In the genomic region with DNA sequence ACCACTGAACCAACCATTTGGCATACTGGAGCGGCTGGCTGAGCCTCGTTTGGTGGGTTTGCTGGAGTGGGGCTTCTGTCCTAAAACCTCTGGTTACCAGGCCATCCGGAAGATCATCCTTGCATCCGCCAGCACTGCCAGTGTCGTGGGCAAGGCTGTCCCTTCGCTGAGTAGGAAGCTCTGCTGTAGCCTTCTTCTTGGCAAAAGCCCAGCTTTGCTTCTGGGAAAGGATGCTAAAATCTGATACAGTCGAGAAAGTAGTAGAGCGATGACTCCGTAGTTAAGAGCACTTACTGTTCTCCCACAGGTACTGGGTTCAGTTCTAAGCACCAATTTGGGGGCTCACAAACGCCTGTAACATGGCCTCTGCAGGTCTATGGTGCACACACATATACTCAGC, we compare ENCODE assay signal across 10 mouse cellular contexts. TPM values are rescaled to one million over a fixed set of nuclear protein-coding genes. Genes with fewer than 3 reads are reported as not detected.
A peak's percentile ranks its signal among the peaks of the same experiment; 100 is the strongest.
DNase-seq lines count a peak whose midpoint lies in the region; ATAC-seq and TF ChIP-seq lines count a peak whose summit lies in the region.
"Had no signal": no experiment of that assay in that cellular context is flagged by ENCODE, and none has a peak within 500 bp of the region (broad histone marks: within the 10 kb centered on the region; RNA-seq: fewer than 3 reads in every experiment).

No protein-coding gene starts in this region.

- no peak overlapping the region for H3K9ac ChIP-seq in forebrain, postnatal 0 days
- H3K9ac ChIP-seq in forebrain, embryonic 16.5 days (replicated peaks; ENCODE audit: low read depth, low read length): no peak overlapping the region
- no peak overlapping the region for H3K9ac ChIP-seq in intestine, embryonic 16.5 days (ENCODE audit: low read depth, low read length)
- H3K9ac ChIP-seq in midbrain, embryonic 14.5 days (replicated peaks; ENCODE audit: low read length): no peak overlapping the region

- no peak for TF ChIP-seq CTCF in forebrain, postnatal 0 days (IDR thresholded peaks at IDR 0.05; ENCODE audit: low read depth)

- WGBS in forebrain, postnatal 0 days: 68% methylated on average over 10 of the region's 10 CpGs
- WGBS in forebrain, embryonic 16.5 days: 74% methylated on average over 10 of the region's 10 CpGs
- 53% methylated on average over 10 of the region's 10 CpGs for WGBS in intestine, embryonic 16.5 days
- WGBS in midbrain, embryonic 14.5 days: 82% methylated on average over 10 of the region's 10 CpGs

- H3K36me3 ChIP-seq in forebrain, postnatal 0 days (ENCODE audit: insufficient read depth): no peaks in the 10 kb centered on the region
- no peaks in the 10 kb centered on the region for H3K36me3 ChIP-seq in forebrain, embryonic 16.5 days (ENCODE audit: control insufficient read depth, insufficient read depth)
- H3K36me3 ChIP-seq in intestine, embryonic 16.5 days (ENCODE audit: control insufficient read depth, insufficient read depth, low read length): no peaks in the 10 kb centered on the region
- H3K36me3 ChIP-seq in myocyte (ENCODE audit: control insufficient read depth, insufficient read depth): no peaks in the 10 kb centered on the region
- no peaks in the 10 kb centered on the region for H3K36me3 ChIP-seq in midbrain, embryonic 14.5 days (ENCODE audit: control insufficient read depth, insufficient read depth, low read length)

- peak; percentile 35 for DNase-seq in forebrain, postnatal 0 days
- DNase-seq in left cerebral cortex, adult 18-20 months (ENCODE audit: low spot score in 2 of 2): peak; percentile 44 to 52
- DNase-seq in left cerebral cortex, adult 11 months (ENCODE audit: low spot score): no peak
- DNase-seq in adrenal gland, adult (ENCODE audit: inconsistent age in 2 of 2, low spot score in 1 of 2): no peak
- no peak for DNase-seq in midbrain, embryonic 14.5 days
- DNase-seq: liver had no signal

- no peaks in the 10 kb centered on the region for H3K9me3 ChIP-seq in forebrain, postnatal 0 days (ENCODE audit: low read length)
- no peaks in the 10 kb centered on the region for H3K9me3 ChIP-seq in forebrain, embryonic 16.5 days (ENCODE audit: control insufficient read depth, low read length)
- no peaks in the 10 kb centered on the region for H3K9me3 ChIP-seq in intestine, embryonic 16.5 days (ENCODE audit: control insufficient read depth, low read length)
- no peaks in the 10 kb centered on the region for H3K9me3 ChIP-seq in midbrain, embryonic 14.5 days (ENCODE audit: control insufficient read depth, low read length)

- H3ac ChIP-seq in myocyte (ENCODE audit: control insufficient read depth, insufficient read length): no peak overlapping the region

- no peak overlapping the region for H3K4me3 ChIP-seq in forebrain, postnatal 0 days (ENCODE audit: low read depth, low read length)
- H3K4me3 ChIP-seq in forebrain, embryonic 16.5 days (replicated peaks; ENCODE audit: low read length): no peak overlapping the region
- no peak overlapping the region for H3K4me3 ChIP-seq in intestine, embryonic 16.5 days (ENCODE audit: low read length)
- H3K4me3 ChIP-seq in myocyte: no peak overlapping the region
- H3K4me3 ChIP-seq in midbrain, embryonic 14.5 days (replicated peaks; ENCODE audit: low read depth, low read length): no peak overlapping the region

- no peaks in the 10 kb centered on the region for H3K79me2 ChIP-seq in myocyte (ENCODE audit: control insufficient read depth, insufficient read depth)

- no peaks in the 10 kb centered on the region for H3K27me3 ChIP-seq in forebrain, postnatal 0 days (ENCODE audit: insufficient read depth, low read length)
- no peaks in the 10 kb centered on the region for H3K27me3 ChIP-seq in forebrain, embryonic 16.5 days (replicated peaks; ENCODE audit: control insufficient read depth, insufficient read depth, low read length)
- no peaks in the 10 kb centered on the region for H3K27me3 ChIP-seq in intestine, embryonic 16.5 days (replicated peaks; ENCODE audit: control insufficient read depth, insufficient read depth, low read length)
- no peaks in the 10 kb centered on the region for H3K27me3 ChIP-seq in myocyte (ENCODE audit: control insufficient read depth, insufficient read depth, insufficient read length)
- H3K27me3 ChIP-seq in midbrain, embryonic 14.5 days (ENCODE audit: control insufficient read depth, insufficient read depth, low read length): no peaks in the 10 kb centered on the region
- H3K27me3 ChIP-seq: Patski had no signal

- no peak for TF ChIP-seq POLR2A in myocyte (IDR thresholded peaks at IDR 0.05; ENCODE audit: insufficient read length, low read depth)

- ATAC-seq in forebrain, postnatal 0 days: no peak
- no peak for ATAC-seq in forebrain, embryonic 16.5 days
- ATAC-seq in intestine, embryonic 16.5 days: 0 out of 2 replicates have a peak, but pooled peaks have one; percentile 8
- no peak for ATAC-seq in midbrain, embryonic 14.5 days (ENCODE audit: low FRiP score, low TSS enrichment)

- no peak overlapping the region for H3K4me2 ChIP-seq in forebrain, postnatal 0 days (ENCODE audit: low read depth)
- H3K4me2 ChIP-seq in forebrain, embryonic 16.5 days (ENCODE audit: low read length): no peak overlapping the region
- H3K4me2 ChIP-seq in intestine, embryonic 16.5 days (ENCODE audit: low read depth, low read length): peak overlapping the region; percentile 42
- H3K4me2 ChIP-seq in myocyte (ENCODE audit: low read depth): peak overlapping the region; percentile 86
- no peak overlapping the region for H3K4me2 ChIP-seq in midbrain, embryonic 14.5 days (ENCODE audit: low read length)

- H3K4me1 ChIP-seq in forebrain, postnatal 0 days (ENCODE audit: insufficient read depth): peaks cover 12% of the 10 kb centered on the region; the same call in 1 of the 2 replicates
- peaks cover 2% of the 10 kb centered on the region; the same call in 1 of the 2 replicates for H3K4me1 ChIP-seq in forebrain, embryonic 16.5 days (replicated peaks; ENCODE audit: control insufficient read depth, insufficient read depth, low read length)
- H3K4me1 ChIP-seq in intestine, embryonic 16.5 days (ENCODE audit: control insufficient read depth, insufficient read depth, low read length): peaks cover 12% of the 10 kb centered on the region; the same call in 1 of the 2 replicates
- no peaks in the 10 kb centered on the region for H3K4me1 ChIP-seq in midbrain, embryonic 14.5 days (ENCODE audit: control insufficient read depth, insufficient read depth, low read length)

- H3K27ac ChIP-seq in forebrain, postnatal 0 days (ENCODE audit: low read depth, low read length): no peak overlapping the region
- no peak overlapping the region for H3K27ac ChIP-seq in forebrain, embryonic 16.5 days (ENCODE audit: low read length)
- H3K27ac ChIP-seq in intestine, embryonic 16.5 days (ENCODE audit: low read length): no peak overlapping the region
- no peak overlapping the region for H3K27ac ChIP-seq in midbrain, embryonic 14.5 days (replicated peaks; ENCODE audit: low read depth, low read length)

TF ChIP-seq in myocyte, 11 proteins besides CTCF, POLR2A, EP300 and RAD21:
- no peak for TF ChIP-seq SRF (IDR thresholded peaks at IDR 0.05; ENCODE audit: control insufficient read depth, insufficient read length, low read depth)
- TF ChIP-seq MYOG (IDR thresholded peaks at IDR 0.05; ENCODE audit: control insufficient read depth in 1 of 3, insufficient read depth in 1 of 3, insufficient read length in 2 of 3, low read depth in 2 of 3): no peak
- no peak for TF ChIP-seq TCF12 (IDR thresholded peaks at IDR 0.05; ENCODE audit: insufficient read depth, poor library complexity, severe bottlenecking)
- TF ChIP-seq MYOD1 (IDR thresholded peaks at IDR 0.05; ENCODE audit: control insufficient read depth in 1 of 3, insufficient read length in 2 of 3, low read depth in 2 of 3): no peak
- no peak for TF ChIP-seq REST (IDR thresholded peaks at IDR 0.05; ENCODE audit: insufficient read depth, insufficient read length)
- TF ChIP-seq CEBPB (IDR thresholded peaks at IDR 0.05; ENCODE audit: insufficient read depth, poor library complexity, severe bottlenecking): no peak
- no peak for TF ChIP-seq E2F4 (IDR thresholded peaks at IDR 0.05; ENCODE audit: insufficient read depth)
- TF ChIP-seq TCF3 (IDR thresholded peaks at IDR 0.05; ENCODE audit: insufficient read length, low read depth): no peak
- no peak for TF ChIP-seq POLR2AphosphoS2 (IDR thresholded peaks at IDR 0.05; ENCODE audit: insufficient read length, low read depth)
- TF ChIP-seq USF1 (IDR thresholded peaks at IDR 0.05; ENCODE audit: low read depth): no peak
- TF ChIP-seq MAX (IDR thresholded peaks at IDR 0.05; ENCODE audit: low read depth): no peak

RNA-seq across cellular contexts. Expression of a gene that starts 47.2 kb away (rescaled TPM):
- total RNA-seq in forebrain, postnatal 0 days (2014; rRNA removed): 38.1 and 43.1 TPM in 2 replicates
- polyA plus RNA-seq in forebrain, postnatal 0 days (2015; fragmentation: Nextera tagmentation; extraction: Ambion mirVana): 7.8 and 13.4 TPM in 2 replicates
- 24.0 and 26.8 TPM in 2 replicates for polyA plus RNA-seq in forebrain, embryonic 16.5 days (2015; fragmentation: Nextera tagmentation; extraction: Ambion mirVana)
- total RNA-seq in left cerebral cortex, adult 18-20 months (2021): 100 to 1,000 TPM; 288 to 302 TPM
- polyA plus RNA-seq in intestine, embryonic 16.5 days (2015; fragmentation: Nextera tagmentation; extraction: Ambion mirVana): 20.1 and 21.2 TPM in 2 replicates
- 22.5 TPM for polyA plus RNA-seq in myocyte (2012; fragmentation: generic; extraction: Trizol)
- 11.1 and 14.5 TPM in 2 replicates for polyA plus RNA-seq in midbrain, embryonic 14.5 days (2014; fragmentation: Nextera tagmentation; extraction: Ambion mirVana)

Comparison
In these comparisons a context has a peak if more than half of its experiments do, and no peak if none do; other contexts are left out.
1. DNase-seq: peak in forebrain, postnatal 0 days (single experiment) and left cerebral cortex, adult 18-20 months (2 of 2); none in left cerebral cortex, adult 11 months (single experiment), adrenal gland, adult (0 of 2) and midbrain, embryonic 14.5 days (single experiment).
2. H3K4me2 ChIP-seq: peak in intestine, embryonic 16.5 days (single experiment) and myocyte (single experiment); none in forebrain, postnatal 0 days (single experiment), forebrain, embryonic 16.5 days (single experiment) and midbrain, embryonic 14.5 days (single experiment).